Mouse (Mus musculus) heart, embryonic 16.5 days (tissue): ENCODE measurements around the gene Ninj2. TPM values are rescaled to one million over a fixed set of nuclear protein-coding genes. Genes with fewer than 3 reads are reported as not detected.

Source experiments
- ATAC-seq: fragments of 200-750 bp; cut with Nextera tagmentation; replicated peaks from 2 replicates; pipeline ENCODE4 v1.8.0; 2017; ENCODE audit warnings: moderate number of reproducible peaks; ENCODE audit not compliant: insufficient read depth, low FRiP score; ENCODE audit errors: extremely low read depth
- H3K27ac ChIP-seq: fragments of 300-500 bp; sonication (generic); 2 replicates; pipeline ENCODE4 v1.5.1; 2014; ENCODE audit warnings: mild to moderate bottlenecking, low read length, control low read depth, moderate library complexity
- H3K27me3 ChIP-seq: fragments of 300-500 bp; sonication (generic); 2 replicates; pipeline ENCODE4 v1.6.1; 2014; ENCODE audit warnings: low read length, mixed read lengths; ENCODE audit not compliant: control insufficient read depth, insufficient read depth
- H3K36me3 ChIP-seq: fragments of 300-500 bp; sonication (generic); 2 replicates; pipeline ENCODE4 v1.6.1; 2014; ENCODE audit not compliant: control insufficient read depth, insufficient read depth
- H3K4me1 ChIP-seq: fragments of 300-500 bp; sonication (generic); 2 replicates; pipeline ENCODE4 v1.6.1; 2014; ENCODE audit warnings: low read length, mixed read lengths; ENCODE audit not compliant: control insufficient read depth, insufficient read depth
- H3K4me2 ChIP-seq: fragments of 300-500 bp; sonication (generic); 2 replicates; pipeline ENCODE4 v1.6.1; 2014; ENCODE audit warnings: low read depth, mild to moderate bottlenecking, control low read depth, low read length
- H3K4me3 ChIP-seq: fragments of 300-500 bp; sonication (generic); 2 replicates; pipeline ENCODE4 v1.5.1; 2014; ENCODE audit warnings: mild to moderate bottlenecking, control low read depth, low read length
- H3K9ac ChIP-seq: fragments of 300-500 bp; sonication (generic); 2 replicates; pipeline ENCODE4 v1.6.1; 2014; ENCODE audit warnings: low read length, control low read depth
- H3K9me3 ChIP-seq: fragments of 300-500 bp; sonication (generic); replicated peaks from 2 replicates; pipeline ENCODE4 v1.6.1; 2016; ENCODE audit warnings: low read length; ENCODE audit not compliant: control insufficient read depth
- WGBS: fragments of 180-500 bp; shearing (Covaris S2); extraction: QIAGEN DNeasy Blood & Tissue Kit; methylation state at CpG from one replicate; pipeline ENCODE4 v1.1.7; 2014; 5-methylcytosine and 5-hydroxymethylcytosine counted together
- polyA plus RNA-seq: library from polyadenylated mRNA; unstranded; fragments of >200 nt; fragmentation: Nextera tagmentation; extraction: Ambion mirVana; gene quantifications from 2 replicates; pipeline ENCODE4 v1.2.1, GENCODE M21; 2015

The Ninj2 gene
- polyA plus RNA-seq, 1 experiment from 2014 or later, result not detected

GRCm38 (mm10) chr6:120202406-120202805, 109.3 kb downstream of the Ninj2 start:
- ATAC-seq, result no peak
- WGBS, result 88% methylated on average over 8 of the region's 8 CpGs
- no peak overlapping the region for H3K27ac ChIP-seq

GRCm38 (mm10) chr6:120206586-120206985, 113.4 kb downstream of the Ninj2 start:
- ATAC-seq, result no peak
- 79% methylated on average over 5 of the region's 5 CpGs for WGBS

More at GRCm38 (mm10) chr6:120202406-120202805, 109.3 kb downstream of the Ninj2 start:
- no peak overlapping the region for H3K4me2 ChIP-seq
- no peak overlapping the region for H3K9ac ChIP-seq
- H3K4me3 ChIP-seq, result no peak overlapping the region
- H3K4me1 ChIP-seq, result no peaks in the 10 kb centered on the region
- no peaks in the 10 kb centered on the region for H3K27me3 ChIP-seq
- no peaks in the 10 kb centered on the region for H3K36me3 ChIP-seq
- no peaks in the 10 kb centered on the region for H3K9me3 ChIP-seq

GRCm38 (mm10) chr6:120211536-120211935, 118.4 kb downstream of the Ninj2 start:
- H3K9ac ChIP-seq, result no peak overlapping the region
- no peaks in the 10 kb centered on the region for H3K9me3 ChIP-seq
- no peak overlapping the region for H3K4me3 ChIP-seq
- 71% methylated on average over 6 of the region's 6 CpGs for WGBS
- H3K27ac ChIP-seq, result no peak overlapping the region
- ATAC-seq, result no peak
- H3K36me3 ChIP-seq, result no peaks in the 10 kb centered on the region
- no peaks in the 10 kb centered on the region for H3K4me1 ChIP-seq
- H3K27me3 ChIP-seq, result no peaks in the 10 kb centered on the region
- H3K4me2 ChIP-seq, result no peak overlapping the region

More at GRCm38 (mm10) chr6:120206586-120206985, 113.4 kb downstream of the Ninj2 start:
- Histone ChIP-seq H3K27ac (no peak overlapping the region), H3K4me1 (no peaks in the 10 kb centered on the region), H3K36me3 (no peaks in the 10 kb centered on the region), H3K9me3 (no peaks in the 10 kb centered on the region), H3K4me2 (no peak overlapping the region), H3K27me3 (no peaks in the 10 kb centered on the region), H3K4me3 (no peak overlapping the region), H3K9ac (no peak overlapping the region)

GRCm38 (mm10) chr6:120216702-120217101, 123.6 kb downstream of the Ninj2 start:
- 53% methylated on average over 1 of the region's 1 CpGs for WGBS
- Histone ChIP-seq H3K27me3 (no peaks in the 10 kb centered on the region), H3K4me1 (no peaks in the 10 kb centered on the region), H3K27ac (no peak overlapping the region), H3K4me2 (no peak overlapping the region), H3K36me3 (no peaks in the 10 kb centered on the region), H3K9me3 (no peaks in the 10 kb centered on the region), H3K9ac (no peak overlapping the region), H3K4me3 (no peak overlapping the region)
- ATAC-seq, result no peak

- no peaks in the 10 kb centered on the region for H3K9me3 ChIP-seq
- no peak for ATAC-seq
- no peaks in the 10 kb centered on the region for H3K36me3 ChIP-seq
- H3K27me3 ChIP-seq, result no peaks in the 10 kb centered on the region
- H3K9ac ChIP-seq, result no peak overlapping the region
- no peak overlapping the region for H3K4me3 ChIP-seq
- H3K27ac ChIP-seq, result no peak overlapping the region
- H3K4me1 ChIP-seq, result no peaks in the 10 kb centered on the region
- 75% methylated on average over 2 of the region's 2 CpGs for WGBS
- no peak overlapping the region for H3K4me2 ChIP-seq
Observed at GRCm38 (mm10) chr6:120219281-120219680, 126.1 kb downstream of the Ninj2 start.

- H3K9me3 ChIP-seq, result no peaks in the 10 kb centered on the region
- no peak overlapping the region for H3K4me3 ChIP-seq
- H3K27me3 ChIP-seq, result no peaks in the 10 kb centered on the region
- peaks cover 6% of the 10 kb centered on the region; the same call in 1 of the 2 replicates for H3K4me1 ChIP-seq
- WGBS, result 25% methylated on average over 6 of the region's 6 CpGs
- no peak overlapping the region for H3K27ac ChIP-seq
- H3K36me3 ChIP-seq, result no peaks in the 10 kb centered on the region
- H3K4me2 ChIP-seq, result no peak overlapping the region
- H3K9ac ChIP-seq, result no peak overlapping the region
- no peak for ATAC-seq
Observed at GRCm38 (mm10) chr6:120222669-120223068, 129.5 kb downstream of the Ninj2 start.

- peaks cover 6% of the 10 kb centered on the region; the same call in 1 of the 2 replicates for H3K4me1 ChIP-seq
- no peaks in the 10 kb centered on the region for H3K27me3 ChIP-seq
- H3K9ac ChIP-seq, result no peak overlapping the region
- ATAC-seq, result no peak
- no peak overlapping the region for H3K4me2 ChIP-seq
- H3K4me3 ChIP-seq, result no peak overlapping the region
- H3K27ac ChIP-seq, result no peak overlapping the region
- H3K9me3 ChIP-seq, result no peaks in the 10 kb centered on the region
- 37% methylated on average over 6 of the region's 6 CpGs for WGBS
- no peaks in the 10 kb centered on the region for H3K36me3 ChIP-seq
Observed at GRCm38 (mm10) chr6:120225355-120225754, 132.2 kb downstream of the Ninj2 start.

- no peak overlapping the region for H3K27ac ChIP-seq
- no peaks in the 10 kb centered on the region for H3K36me3 ChIP-seq
- no peak overlapping the region for H3K4me3 ChIP-seq
- no peak overlapping the region for H3K9ac ChIP-seq
- no peak overlapping the region for H3K4me2 ChIP-seq
- H3K9me3 ChIP-seq, result no peaks in the 10 kb centered on the region
- H3K27me3 ChIP-seq, result no peaks in the 10 kb centered on the region
- no peak for ATAC-seq
- peaks cover 6% of the 10 kb centered on the region; the same call in 1 of the 2 replicates for H3K4me1 ChIP-seq
- WGBS, result 87% methylated on average over 7 of the region's 7 CpGs
Observed at GRCm38 (mm10) chr6:120227068-120227467, 133.9 kb downstream of the Ninj2 start.

- no peak overlapping the region for H3K9ac ChIP-seq
- no peaks in the 10 kb centered on the region for H3K27me3 ChIP-seq
- no peak for ATAC-seq
- no peak overlapping the region for H3K4me2 ChIP-seq
- WGBS, result 74% methylated on average over 7 of the region's 7 CpGs
- H3K9me3 ChIP-seq, result no peaks in the 10 kb centered on the region
- no peak overlapping the region for H3K4me3 ChIP-seq
- H3K36me3 ChIP-seq, result no peaks in the 10 kb centered on the region
- H3K4me1 ChIP-seq, result peaks cover 6% of the 10 kb centered on the region; the same call in 1 of the 2 replicates
- H3K27ac ChIP-seq, result no peak overlapping the region
Observed at GRCm38 (mm10) chr6:120229806-120230205, 136.7 kb downstream of the Ninj2 start.
